Mouse (Mus musculus) heart, adult 2 months (tissue): ENCODE data around the gene H2-K1.
"Not testable (repeated sequence)": the region's sequence is repeated elsewhere in the genome, so short reads cannot be mapped to it uniquely, and the experiment has no call there.

Experiments used
- CTCF ChIP-seq: fragments of 200-600 bp; IDR thresholded peaks from 2 replicates; pipeline ENCODE4 v1.8.1; 2022; ENCODE audit warnings: antibody characterized with exemption, mild to moderate bottlenecking, moderate library complexity
- EP300 ChIP-seq: fragments of 200-500 bp; IDR thresholded peaks from 2 replicates; pipeline ENCODE4 v1.6.1; 2011; ENCODE audit warnings: low read depth, low read length, control low read depth; ENCODE audit not compliant: insufficient read depth
- POLR2A ChIP-seq: fragments of 200-500 bp; IDR thresholded peaks from 2 replicates; pipeline ENCODE4 v1.6.1; 2011; ENCODE audit warnings: mild to moderate bottlenecking, low read depth, low read length, control low read depth; ENCODE audit not compliant: insufficient read depth

DNA sequence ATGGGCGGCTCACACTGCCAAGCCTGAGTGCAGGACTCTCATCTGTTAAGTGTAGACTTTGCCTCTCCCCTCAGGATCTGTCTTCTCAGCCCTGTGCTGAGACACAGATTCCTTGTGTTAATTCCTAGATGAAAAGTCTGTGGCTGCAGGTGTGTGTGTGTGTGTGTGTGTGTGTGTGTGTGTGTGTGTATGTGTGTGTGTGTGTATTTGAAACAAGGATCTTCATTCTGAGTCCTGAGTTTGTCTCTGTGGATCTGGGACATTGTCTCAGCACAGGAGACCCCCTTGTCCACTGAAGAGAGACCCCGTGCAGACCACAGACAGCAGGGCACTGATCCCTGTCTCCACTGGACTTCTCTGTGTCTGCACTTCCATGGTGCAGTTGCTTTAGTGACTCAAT lies 649 bp upstream of the H2-K1 start:
- not testable (repeated sequence) for TF ChIP-seq CTCF, EP300, POLR2A
